Comparison of ENCODE assay signal across 8 mouse cellular contexts in genomic region chr19:5798700-5799479, GRCm38 (mm10). TPM values are rescaled to one million over a fixed set of nuclear protein-coding genes. Genes with fewer than 3 reads are reported as not detected.
A peak's percentile ranks its signal among the peaks of the same experiment; 100 is the strongest.
DNase-seq lines count a peak whose midpoint lies in the region; ATAC-seq and TF ChIP-seq lines count a peak whose summit lies in the region.

No protein-coding gene starts in this region.

- H3K36me3 ChIP-seq in lung, embryonic 14.5 days (ENCODE audit: insufficient read depth), result peaks cover 59% of the 10 kb centered on the region
- H3K36me3 ChIP-seq in lung, embryonic 16.5 days (ENCODE audit: control insufficient read depth, insufficient read depth, low read length), result peaks cover 35% of the 10 kb centered on the region

- H3K27ac ChIP-seq in lung, embryonic 14.5 days (ENCODE audit: low read depth), result peak overlapping the region; percentile 67
- H3K27ac ChIP-seq in lung, embryonic 16.5 days (ENCODE audit: low read length), result peak overlapping the region; percentile 10; the same call in 1 of the 2 replicates

- peak overlapping the region; percentile 88 for H3K9ac ChIP-seq in lung, embryonic 14.5 days
- H3K9ac ChIP-seq in lung, embryonic 16.5 days (ENCODE audit: low read length), result peak overlapping the region; percentile 69

- H3K27me3 ChIP-seq in lung, embryonic 14.5 days (ENCODE audit: insufficient read depth, low read length), result no peaks in the 10 kb centered on the region
- H3K27me3 ChIP-seq in lung, embryonic 16.5 days (ENCODE audit: control insufficient read depth, insufficient read depth, low read depth, low read length), result no peaks in the 10 kb centered on the region

- no peaks in the 10 kb centered on the region for H3K9me3 ChIP-seq in lung, embryonic 14.5 days (ENCODE audit: low read depth, low read length)
- H3K9me3 ChIP-seq in lung, embryonic 16.5 days (ENCODE audit: control insufficient read depth, low read length), result no peaks in the 10 kb centered on the region

- 0% methylated on average over 7 of the region's 7 CpGs for WGBS in lung, embryonic 14.5 days
- under 1% methylated on average over 7 of the region's 7 CpGs for WGBS in lung, embryonic 16.5 days

- peaks cover 11% of the 10 kb centered on the region for H3K4me1 ChIP-seq in lung, embryonic 14.5 days (ENCODE audit: insufficient read depth)
- peaks cover 20% of the 10 kb centered on the region for H3K4me1 ChIP-seq in lung, embryonic 16.5 days (replicated peaks; ENCODE audit: control insufficient read depth, insufficient read depth, low read length)

- peak; percentile 69 for DNase-seq in lung, embryonic 14.5 days
- no peak for DNase-seq in lung, postnatal 25 days (ENCODE audit: low spot score)
- DNase-seq in brain, embryonic 14.5 days (ENCODE audit: low read depth), result peak; percentile 63
- peak; percentile 36 for DNase-seq in heart, postnatal 4 days
- DNase-seq in testis, postnatal 10 days (ENCODE audit: low spot score), result peak; percentile 41
- no peak for DNase-seq in ovary, postnatal 36 days (ENCODE audit: low spot score)
- DNase-seq in spleen, adult 18-20 months, result no peak

- H3K4me2 ChIP-seq in lung, embryonic 14.5 days, result peak overlapping the region; percentile 99
- peak overlapping the region; percentile 83 for H3K4me2 ChIP-seq in lung, embryonic 16.5 days (ENCODE audit: low read depth, low read length)

- no peak for TF ChIP-seq POLR2A in brain, embryonic 14.5 days (IDR thresholded peaks at IDR 0.05; ENCODE audit: borderline replicate concordance, extremely low read depth, insufficient read depth, insufficient read length, poor library complexity, severe bottlenecking)

- no peak for TF ChIP-seq CTCF in lung, embryonic 14.5 days (IDR thresholded peaks at IDR 0.05; ENCODE audit: low read depth)
- TF ChIP-seq CTCF in brain, embryonic 14.5 days (IDR thresholded peaks at IDR 0.05; ENCODE audit: borderline replicate concordance, extremely low read depth, insufficient read depth, insufficient read length), result no peak

- ATAC-seq in lung, embryonic 14.5 days (ENCODE audit: insufficient read depth), result no peak
- ATAC-seq in lung, embryonic 16.5 days (ENCODE audit: low read depth), result no peak

- H3K4me3 ChIP-seq in lung, embryonic 14.5 days (ENCODE audit: low read depth, low read length), result peak overlapping the region; percentile 86
- peak overlapping the region; percentile 54 for H3K4me3 ChIP-seq in lung, embryonic 16.5 days (ENCODE audit: low read length)

RNA-seq across cellular contexts. Expression of gene Scyl1, which starts 27.7 kb away (rescaled TPM):
- polyA plus RNA-seq in lung, embryonic 14.5 days (2014; fragmentation: Nextera tagmentation; extraction: Ambion mirVana), result 74.8 and 84.5 TPM in 2 replicates
- polyA plus RNA-seq in brain, embryonic 14.5 days (2012; rRNA removed), result 130 and 153 TPM in 2 replicates
- 10 to 100 TPM; 60.6 to 69.0 TPM for total RNA-seq in heart, postnatal 4 days (2021)
- polyA plus RNA-seq in lung, embryonic 16.5 days (2015; fragmentation: Nextera tagmentation; extraction: Ambion mirVana), result 76.3 and 83.2 TPM in 2 replicates

RNA-seq across cellular contexts. Expression of gene Ltbp3, which starts 58.2 kb away (rescaled TPM):
- polyA plus RNA-seq in lung, embryonic 14.5 days (2014; fragmentation: Nextera tagmentation; extraction: Ambion mirVana), result 51.8 and 55.9 TPM in 2 replicates
- 52.1 and 70.3 TPM in 2 replicates for polyA plus RNA-seq in brain, embryonic 14.5 days (2012; rRNA removed)
- total RNA-seq in heart, postnatal 4 days (2021), result 10 to 100 TPM; 78.7 to 79.6 TPM
- polyA plus RNA-seq in lung, embryonic 16.5 days (2015; fragmentation: Nextera tagmentation; extraction: Ambion mirVana), result 52.3 and 61.9 TPM in 2 replicates

Comparison
In these comparisons a context has a peak if more than half of its experiments do, and no peak if none do; other contexts are left out.
1. DNase-seq: peak in lung, embryonic 14.5 days (single experiment), brain, embryonic 14.5 days (single experiment), heart, postnatal 4 days (single experiment) and testis, postnatal 10 days (single experiment); none in lung, postnatal 25 days (single experiment), ovary, postnatal 36 days (single experiment) and spleen, adult 18-20 months (0 of 2).